Mouse (Mus musculus) liver, adult 2 months (tissue): ENCODE measurements around the gene Melk. TPM values are rescaled to one million over a fixed set of nuclear protein-coding genes. Genes with fewer than 3 reads are reported as not detected.

ENCODE experiments used
- DNase-seq: peaks from one replicate; pipeline ENCODE4 v3.0.0-alpha.2; 2011; ENCODE audit warnings: low read depth, low spot score; ENCODE audit errors: extremely low read depth
- H3K27ac ChIP-seq: fragments of 200-500 bp; replicated peaks from 2 replicates; pipeline ENCODE4 v1.5.1; 2012; ENCODE audit warnings: low read depth, mild to moderate bottlenecking, control low read depth, inconsistent platforms, low read length; ENCODE audit not compliant: insufficient read depth
- H3K27me3 ChIP-seq: fragments of 200-500 bp; 2 replicates; pipeline ENCODE4 v1.6.1; 2012; ENCODE audit warnings: mild to moderate bottlenecking, moderate library complexity, low read length, inconsistent platforms; ENCODE audit not compliant: control insufficient read depth, insufficient read depth
- H3K36me3 ChIP-seq: fragments of 200-500 bp; 2 replicates; pipeline ENCODE4 v1.6.1; 2012; ENCODE audit warnings: low read length, inconsistent platforms; ENCODE audit not compliant: control insufficient read depth, insufficient read depth
- H3K4me1 ChIP-seq: fragments of 200-500 bp; 2 replicates; pipeline ENCODE4 v1.6.1; 2011; ENCODE audit warnings: low read length; ENCODE audit not compliant: control insufficient read depth, insufficient read depth
- H3K4me3 ChIP-seq: fragments of 200-500 bp; 2 replicates; pipeline ENCODE4 v1.5.1; 2011; ENCODE audit warnings: low read depth, mild to moderate bottlenecking, control low read depth, low read length, moderate library complexity; ENCODE audit not compliant: insufficient read depth
- H3K79me2 ChIP-seq: fragments of 200-500 bp; 2 replicates; pipeline ENCODE4 v1.6.1; 2012; ENCODE audit warnings: inconsistent platforms, mild to moderate bottlenecking, low read length, moderate library complexity; ENCODE audit not compliant: control insufficient read depth, insufficient read depth
- H3K9ac ChIP-seq: fragments of 200-500 bp; 2 replicates; pipeline ENCODE4 v1.6.1; 2012; ENCODE audit warnings: low read depth, mild to moderate bottlenecking, control low read depth, inconsistent platforms, low read length
- CTCF ChIP-seq: fragments of 200-500 bp; IDR thresholded peaks from 2 replicates; pipeline ENCODE4 v1.5.1; 2011; ENCODE audit warnings: low read depth, low read length, control low read depth
- POLR2A ChIP-seq: fragments of 200-500 bp; IDR thresholded peaks from 2 replicates; pipeline ENCODE4 v1.6.1; 2011; ENCODE audit warnings: low read length, control low read depth; ENCODE audit not compliant: insufficient read depth; ENCODE audit errors: extremely low read depth
- WGBS: fragments of 180-500 bp; shearing (Covaris S2); methylation state at CpG from one replicate; pipeline ENCODE4 v1.1.7; 2018; 5-methylcytosine and 5-hydroxymethylcytosine counted together
- polyA plus RNA-seq: library from polyadenylated mRNA; depleted of rRNA; stranded (reverse); fragments of >200 nt; gene quantifications from 2 replicates; pipeline ENCODE4 v1.2.3, GENCODE M21; 2012
- total RNA-seq: library from RNA; depleted of rRNA; stranded (reverse); fragments of >200 nt; gene quantifications from 2 replicates; pipeline ENCODE4 v1.2.3, GENCODE M21; 2014

Gene Melk
- total and polyA plus RNA-seq, 2 experiments = 0.09 TPM; not detected in 1

GRCm38 (mm10) chr4:44281597-44282265 lies 18.9 kb upstream of the Melk start:
- Histone ChIP-seq H3K36me3 (no peaks in the 10 kb centered on the region), H3K27ac (no peak overlapping the region), H3K27me3 (no peaks in the 10 kb centered on the region), H3K4me3 (no peak overlapping the region), H3K9ac (no peak overlapping the region), H3K4me1 (no peaks in the 10 kb centered on the region), H3K79me2 (no peaks in the 10 kb centered on the region)
- DNase-seq = no peak
- 77% methylated on average over 7 of the region's 7 CpGs for WGBS
- TF ChIP-seq CTCF (no peak), POLR2A (no peak)

GRCm38 (mm10) chr4:44292534-44292933 lies 8.1 kb upstream of the Melk start:
- DNase-seq = peak; percentile 44
- Histone ChIP-seq H3K36me3 (no peaks in the 10 kb centered on the region), H3K79me2 (no peaks in the 10 kb centered on the region), H3K27me3 (no peaks in the 10 kb centered on the region), H3K9ac (no peak overlapping the region), H3K4me1 (no peaks in the 10 kb centered on the region), H3K27ac (no peak overlapping the region), H3K4me3 (no peak overlapping the region)
- 8% methylated on average over 7 of the region's 7 CpGs for WGBS
- TF ChIP-seq CTCF (no peak), POLR2A (no peak)

- Histone ChIP-seq H3K4me1 (no peaks in the 10 kb centered on the region), H3K4me3 (no peak overlapping the region), H3K79me2 (no peaks in the 10 kb centered on the region), H3K9ac (no peak overlapping the region), H3K27ac (no peak overlapping the region), H3K36me3 (no peaks in the 10 kb centered on the region), H3K27me3 (no peaks in the 10 kb centered on the region)
- no peak for DNase-seq
- TF ChIP-seq POLR2A (no peak), CTCF (no peak)
- 78% methylated on average over 1 of the region's 1 CpGs for WGBS
Observed at GRCm38 (mm10) chr4:44295837-44296236, 4.8 kb upstream of the Melk start.

- H3K9ac ChIP-seq = no peak overlapping the region
- H3K4me3 ChIP-seq = no peak overlapping the region
- H3K27me3 ChIP-seq = no peaks in the 10 kb centered on the region
- no peaks in the 10 kb centered on the region for H3K4me1 ChIP-seq
- TF ChIP-seq POLR2A (no peak), CTCF (no peak)
- DNase-seq = peak; percentile 17
- H3K27ac ChIP-seq = no peak overlapping the region
- no peaks in the 10 kb centered on the region for H3K36me3 ChIP-seq
- no peaks in the 10 kb centered on the region for H3K79me2 ChIP-seq
- 63% methylated on average over 7 of the region's 7 CpGs for WGBS
Observed at GRCm38 (mm10) chr4:44306585-44306984, 5.9 kb downstream of the Melk start.

DNA sequence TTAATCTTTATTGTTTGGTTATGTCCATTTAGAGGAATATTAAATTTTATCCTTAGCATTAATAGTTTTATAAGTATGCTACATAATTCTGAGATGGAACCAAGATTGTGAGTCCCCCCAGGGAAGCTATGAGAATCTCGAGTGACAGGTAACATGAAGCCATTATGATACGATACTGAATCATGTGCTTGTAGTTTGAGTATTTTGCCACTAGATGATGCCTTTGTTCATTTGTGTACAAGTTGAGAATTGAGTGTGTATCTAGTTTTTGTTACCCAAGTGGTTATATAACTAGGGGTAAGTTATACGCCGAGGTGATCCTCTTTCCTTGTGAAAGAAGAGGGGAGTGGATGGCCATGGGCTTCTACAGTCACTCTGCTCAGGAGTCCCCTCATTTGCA lies 9.8 kb downstream of the Melk start:
- Histone ChIP-seq H3K36me3 (no peaks in the 10 kb centered on the region), H3K27me3 (no peaks in the 10 kb centered on the region), H3K4me3 (no peak overlapping the region), H3K4me1 (no peaks in the 10 kb centered on the region), H3K27ac (no peak overlapping the region), H3K79me2 (no peaks in the 10 kb centered on the region), H3K9ac (no peak overlapping the region)
- DNase-seq = no peak
- 88% methylated on average over 4 of the region's 4 CpGs for WGBS
- TF ChIP-seq POLR2A (no peak), CTCF (no peak)

- Histone ChIP-seq H3K79me2 (no peaks in the 10 kb centered on the region), H3K36me3 (no peaks in the 10 kb centered on the region), H3K27ac (no peak overlapping the region), H3K4me3 (no peak overlapping the region), H3K9ac (no peak overlapping the region), H3K4me1 (no peaks in the 10 kb centered on the region), H3K27me3 (no peaks in the 10 kb centered on the region)
- TF ChIP-seq CTCF (no peak), POLR2A (no peak)
- 94% methylated on average over 4 of the region's 4 CpGs for WGBS
- no peak for DNase-seq
Observed at GRCm38 (mm10) chr4:44310911-44311310, 10.2 kb downstream of the Melk start.
